Mouse (Mus musculus): ENCODE measurements around the gene H2-M3.

- TF ChIP-seq CTCF (IDR thresholded peaks at IDR 0.05) (no peak), POLR2A (IDR thresholded peaks at IDR 0.05; ENCODE audit: insufficient read depth, low read depth, low read length) (no peak), EP300 (IDR thresholded peaks at IDR 0.05; ENCODE audit: insufficient read depth, low read depth, low read length) (no peak)
Measured at GRCm38 (mm10) chr17:37275626-37276248, 5.7 kb downstream of the H2-M3 start.

Data from heart, adult 2 months (tissue).